Mouse (Mus musculus) cerebellum, postnatal 14 days (tissue): ENCODE data around the gene Myh13.

Source experiments
- DNase-seq, 2 experiments: peaks; one replicate each; pipeline ENCODE4 v3.0.0; 2021; ENCODE audit warnings: mixed read lengths in 2 of 2

Gene Myh13

GRCm38 (mm10) chr11:67390679-67391384 lies 69.4 kb downstream of the Myh13 start:
- no peak for DNase-seq

DNA sequence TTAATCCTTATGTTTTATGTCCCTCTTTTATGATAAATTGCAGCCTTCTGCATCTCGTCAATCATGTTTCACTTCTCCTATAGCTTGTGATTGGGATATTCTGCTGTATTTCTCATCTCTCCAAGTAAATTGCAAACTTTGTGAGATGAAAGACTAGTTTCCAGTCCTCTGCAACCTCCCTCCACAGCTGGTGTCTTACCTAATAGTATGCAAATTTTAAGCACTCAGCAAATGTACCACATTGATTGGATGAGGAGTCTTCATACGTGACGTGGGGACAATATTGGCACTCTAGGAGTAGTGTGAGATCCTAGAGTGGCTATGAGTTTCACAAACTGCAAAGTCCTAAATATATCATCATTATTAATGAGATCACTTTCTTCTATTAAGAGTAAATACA lies 70.9 kb downstream of the Myh13 start:
- DNase-seq, result no peak

DNA sequence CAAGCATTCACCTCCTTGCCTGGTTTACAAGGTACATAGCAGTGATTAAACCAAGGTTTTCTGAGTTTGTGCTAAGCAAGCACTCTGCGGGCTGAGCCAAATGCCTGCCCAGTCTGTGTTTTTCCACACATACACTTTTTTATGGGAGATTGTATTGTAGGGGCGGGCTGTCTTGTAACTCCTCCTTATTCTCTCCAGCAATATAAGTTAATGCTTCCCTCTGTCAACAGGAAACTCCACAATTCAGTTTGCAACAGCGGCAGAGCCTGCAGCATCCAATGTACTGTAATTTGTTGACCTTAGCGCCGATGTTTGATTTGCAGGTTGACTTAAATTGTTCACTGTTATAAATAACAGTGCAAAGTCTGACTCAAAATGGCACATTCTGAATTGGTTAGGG lies 79.5 kb downstream of the Myh13 start:
- DNase-seq, result no peak

DNA sequence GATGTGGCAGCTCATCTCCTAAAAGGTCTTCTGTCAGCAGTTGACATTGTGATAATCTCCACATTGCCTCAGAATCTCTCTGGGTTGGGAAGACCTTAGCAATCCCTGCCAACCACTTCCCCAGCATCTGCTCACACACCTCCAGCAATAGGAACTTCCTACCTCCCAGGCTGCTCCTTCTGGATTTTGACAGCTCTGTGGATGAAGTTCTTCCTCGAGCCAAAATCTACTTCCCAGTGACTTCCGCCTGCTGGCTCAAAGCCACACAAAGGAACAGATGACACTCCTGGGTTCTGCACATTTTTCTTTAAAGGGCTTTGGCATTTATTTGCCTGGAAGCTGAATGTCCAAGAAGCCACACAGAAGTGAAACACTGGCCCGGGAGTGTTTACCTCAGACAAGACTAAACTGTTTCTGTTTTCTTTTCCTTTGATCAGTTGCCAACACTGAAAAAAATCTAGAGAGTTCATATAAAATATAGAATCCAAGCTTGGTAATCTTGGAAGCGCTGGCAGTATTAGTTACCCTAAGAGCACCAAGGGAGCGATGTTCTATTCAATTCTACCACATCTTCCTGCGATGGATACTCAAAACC lies 93.0 kb downstream of the Myh13 start:
- peak; percentile 48 to 68 for DNase-seq
